Mouse (Mus musculus) embryonic facial prominence, embryonic 14.5 days (tissue): ENCODE data around the gene Tnrc6c. TPM values are rescaled to one million over a fixed set of nuclear protein-coding genes. Genes with fewer than 3 reads are reported as not detected.

Experiments
- ATAC-seq: fragments of 200-750 bp; cut with Nextera tagmentation; 2 replicates; pipeline ENCODE4 v1.8.0; 2017; ENCODE audit warnings: low read depth, moderate number of reproducible peaks, moderate TSS enrichment
- DNase-seq: peaks from one replicate; pipeline ENCODE4 v3.0.0-alpha.2; 2015; ENCODE audit warnings: low spot score
- H3K27ac ChIP-seq: fragments of 300-500 bp; sonication (generic); replicated peaks from 2 replicates; pipeline ENCODE4 v1.5.1; 2014; ENCODE audit warnings: low read depth, mild to moderate bottlenecking, low read length, moderate library complexity
- H3K27me3 ChIP-seq: fragments of 300-500 bp; sonication (generic); replicated peaks from 2 replicates; pipeline ENCODE4 v1.6.1; 2014; ENCODE audit warnings: low read length; ENCODE audit not compliant: control insufficient read depth, insufficient read depth
- H3K36me3 ChIP-seq: fragments of 300-500 bp; sonication (generic); 2 replicates; pipeline ENCODE4 v1.6.1; 2014; ENCODE audit warnings: low read length, mixed read lengths; ENCODE audit not compliant: control insufficient read depth, insufficient read depth
- H3K4me1 ChIP-seq: fragments of 300-500 bp; sonication (generic); 2 replicates; pipeline ENCODE4 v1.6.1; 2014; ENCODE audit warnings: antibody characterized with exemption, low read length; ENCODE audit not compliant: control insufficient read depth, insufficient read depth
- H3K4me2 ChIP-seq: fragments of 300-500 bp; sonication (generic); 2 replicates; pipeline ENCODE4 v1.6.1; 2014; ENCODE audit warnings: low read depth, mild to moderate bottlenecking, low read length, moderate library complexity, mixed read lengths
- H3K4me3 ChIP-seq: fragments of 300-500 bp; sonication (generic); 2 replicates; pipeline ENCODE4 v1.5.1; 2014; ENCODE audit warnings: low read depth, mild to moderate bottlenecking, low read length
- H3K9ac ChIP-seq: fragments of 300-500 bp; sonication (generic); 2 replicates; pipeline ENCODE4 v1.6.1; 2014; ENCODE audit warnings: low read depth, mild to moderate bottlenecking, low read length, moderate library complexity, mixed read lengths
- H3K9me3 ChIP-seq: fragments of 300-500 bp; sonication (generic); 2 replicates; pipeline ENCODE4 v1.6.1; 2016; ENCODE audit warnings: low read length; ENCODE audit not compliant: control insufficient read depth
- WGBS: fragments of 180-500 bp; shearing (Covaris S2); extraction: QIAGEN DNeasy Blood & Tissue Kit; methylation state at CpG from one replicate; pipeline ENCODE4 v1.1.7; 2014; 5-methylcytosine and 5-hydroxymethylcytosine counted together
- polyA plus RNA-seq: library from polyadenylated mRNA; unstranded; fragments of >200 nt; fragmentation: Nextera tagmentation; extraction: Ambion mirVana; gene quantifications from 2 replicates; pipeline ENCODE4 v1.2.1, GENCODE M21; 2014

Tnrc6c gene
- polyA plus RNA-seq, 1 experiment from 2014 or later, result 15.2 TPM

DNA sequence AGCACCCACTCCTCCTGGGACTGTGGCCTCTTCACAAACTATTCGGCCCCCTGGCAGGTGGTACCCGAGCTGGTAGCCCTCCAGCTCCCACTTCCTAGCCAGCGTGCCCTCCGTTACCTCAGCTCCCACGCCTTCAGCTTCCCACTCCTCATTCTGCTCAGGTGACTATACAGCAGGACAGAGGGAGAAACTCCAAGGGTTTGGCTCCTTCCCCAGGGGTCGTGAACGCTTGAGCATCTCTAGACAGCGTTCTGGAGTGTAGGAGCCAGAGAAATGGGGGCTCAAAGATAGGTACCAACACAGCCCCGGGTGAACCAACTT is 137.3 kb downstream of the Tnrc6c start:
- Histone ChIP-seq H3K36me3 (no peaks in the 10 kb centered on the region), H3K4me3 (no peak overlapping the region), H3K4me1 (peaks cover 9% of the 10 kb centered on the region), H3K9ac (no peak overlapping the region), H3K9me3 (no peaks in the 10 kb centered on the region), H3K4me2 (no peak overlapping the region), H3K27ac (no peak overlapping the region), H3K27me3 (no peaks in the 10 kb centered on the region)
- WGBS, result 88% methylated on average over 9 of the region's 9 CpGs
- DNase-seq (no peak), ATAC-seq (no peak)

DNA sequence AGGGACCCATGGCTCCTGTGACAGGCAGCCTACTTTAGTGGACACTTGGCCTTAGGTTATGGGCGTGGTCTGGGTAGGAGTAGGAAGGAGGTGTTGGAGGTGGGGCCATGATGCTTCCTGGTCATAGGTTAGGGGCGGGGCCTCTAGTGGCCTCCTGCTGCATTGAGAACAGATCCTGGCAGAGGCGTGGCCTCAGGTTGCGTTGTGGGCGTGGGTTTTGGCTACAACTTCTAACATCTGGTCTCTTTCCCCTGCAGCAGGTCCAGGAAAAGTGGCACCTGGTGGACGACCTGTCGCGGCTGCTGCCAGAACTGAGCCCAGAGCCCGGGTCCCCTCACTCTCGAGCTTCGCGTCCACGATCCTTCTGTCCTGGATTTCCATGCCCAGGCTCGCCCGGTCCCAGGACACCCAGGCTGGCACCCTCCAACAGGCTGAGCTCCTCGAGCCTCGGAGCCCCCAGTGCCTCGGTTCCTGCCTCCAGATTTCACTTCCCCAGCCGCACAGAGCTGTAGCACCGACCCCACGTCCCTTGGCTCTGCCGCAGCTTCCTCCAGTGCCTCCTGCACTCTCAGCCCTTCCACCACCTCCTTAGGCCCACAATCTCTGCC is 138.3 kb downstream of the Tnrc6c start:
- 3% methylated on average over 22 of the region's 22 CpGs for WGBS
- Histone ChIP-seq H3K9ac (peak overlapping the region; percentile 46; the same call in 1 of the 2 replicates), H3K4me1 (peaks cover 9% of the 10 kb centered on the region), H3K36me3 (no peaks in the 10 kb centered on the region), H3K9me3 (no peaks in the 10 kb centered on the region), H3K4me3 (peak overlapping the region; percentile 16; the same call in 1 of the 2 replicates), H3K27me3 (no peaks in the 10 kb centered on the region), H3K27ac (no peak overlapping the region), H3K4me2 (peak overlapping the region; percentile 49)
- DNase-seq (peak; percentile 66), ATAC-seq (peak; percentile 19; the same call in 1 of the 2 replicates)

DNA sequence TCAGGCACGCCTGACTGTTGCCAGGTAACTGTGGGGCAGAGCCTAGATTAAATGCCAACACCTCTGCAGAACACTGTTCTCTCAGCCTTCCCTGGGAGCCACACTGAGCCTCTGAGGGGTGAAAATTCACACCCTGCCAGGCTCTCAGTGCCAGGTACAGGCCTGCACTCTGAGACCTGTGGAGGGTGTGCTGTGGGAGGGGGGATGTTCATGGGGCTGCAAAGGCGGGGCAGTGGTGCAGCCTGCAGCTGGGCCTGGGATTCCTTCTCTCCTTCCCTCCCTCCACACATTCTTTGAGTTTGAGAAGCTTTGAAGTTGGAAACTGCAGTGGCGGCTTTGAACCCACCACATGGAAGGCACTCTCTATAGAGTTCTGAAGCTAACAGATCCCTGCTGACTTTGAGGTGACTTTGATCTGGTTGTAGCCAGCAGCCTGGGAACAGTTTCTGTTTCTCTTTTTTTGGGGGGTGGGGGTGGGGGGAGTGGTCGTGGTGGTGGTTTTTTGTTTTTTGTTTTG is 140.0 kb downstream of the Tnrc6c start:
- 60% methylated on average over 4 of the region's 4 CpGs for WGBS
- Histone ChIP-seq H3K27me3 (no peaks in the 10 kb centered on the region), H3K4me3 (no peak overlapping the region), H3K9me3 (no peaks in the 10 kb centered on the region), H3K4me2 (no peak overlapping the region), H3K36me3 (no peaks in the 10 kb centered on the region), H3K4me1 (peaks cover 9% of the 10 kb centered on the region), H3K9ac (no peak overlapping the region), H3K27ac (no peak overlapping the region)
- ATAC-seq (no peak), DNase-seq (no peak)

DNA sequence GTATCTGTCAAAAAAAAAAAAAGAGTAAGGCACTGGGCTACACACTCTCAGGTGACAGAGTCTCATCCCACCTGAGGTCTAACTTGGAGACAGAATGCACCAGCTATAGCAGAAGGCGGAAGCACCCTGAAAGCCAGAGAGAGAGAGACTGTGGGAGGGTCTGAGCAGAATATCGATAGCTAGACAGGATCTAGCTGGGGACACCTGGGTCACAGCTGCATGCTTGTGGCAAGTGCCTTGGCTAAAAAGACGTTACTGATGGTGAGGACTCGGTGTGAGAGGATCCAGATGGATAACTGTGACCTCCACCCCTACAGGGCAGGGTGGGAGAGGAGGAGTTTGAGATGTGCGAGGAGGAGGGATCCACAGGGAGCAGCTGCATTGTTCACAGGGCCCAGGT is 142.9 kb downstream of the Tnrc6c start:
- WGBS, result 45% methylated on average over 5 of the region's 5 CpGs
- no peak overlapping the region for H3K9ac ChIP-seq
- H3K4me3 ChIP-seq, result no peak overlapping the region
- H3K4me2 ChIP-seq, result no peak overlapping the region
- no peak for DNase-seq
- H3K27me3 ChIP-seq, result no peaks in the 10 kb centered on the region
- peaks cover 5% of the 10 kb centered on the region for H3K4me1 ChIP-seq
- no peaks in the 10 kb centered on the region for H3K9me3 ChIP-seq
- H3K36me3 ChIP-seq, result no peaks in the 10 kb centered on the region
- no peak overlapping the region for H3K27ac ChIP-seq
- no peak for ATAC-seq

DNA sequence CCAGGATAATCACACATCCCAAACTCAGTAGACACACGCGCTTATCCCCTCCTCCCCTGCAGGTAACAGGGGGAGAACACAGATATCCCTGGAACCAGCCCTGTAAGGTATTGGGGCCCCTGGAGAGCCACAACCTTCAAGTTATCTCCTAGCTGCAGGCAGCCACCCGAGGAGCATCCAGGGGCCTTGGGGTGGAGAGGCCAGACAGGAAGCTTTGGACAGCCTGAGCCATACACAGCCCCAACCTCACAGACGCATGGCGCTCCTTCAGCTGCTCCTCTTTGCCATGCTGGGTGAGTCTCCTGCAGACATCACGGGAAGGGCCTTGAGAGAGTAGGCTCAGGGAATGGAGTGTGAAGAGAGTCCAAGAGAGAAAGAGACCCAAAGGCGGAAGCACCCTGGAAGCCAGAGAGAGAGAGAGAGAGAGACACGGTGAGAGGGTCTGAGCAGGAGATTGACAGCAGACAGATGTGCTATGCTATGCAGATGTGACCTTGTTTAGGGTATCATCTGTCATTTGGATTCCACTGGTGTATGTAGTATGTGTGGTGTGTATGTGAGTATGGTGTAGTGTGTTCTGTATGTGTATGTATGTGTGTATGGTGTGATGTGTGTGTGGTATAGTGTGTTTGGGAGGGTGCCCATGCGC is 143.5 kb downstream of the Tnrc6c start, which contains the start of gene 6030468B19Rik:
6030468B19Rik (plus strand) TSS at position 150 of the 649 bp plus-strand sequence.
- Histone ChIP-seq H3K4me3 (no peak within 1 kb of the TSS), H3K9ac (no peak within 1 kb of the TSS), H3K9me3 (no peaks in the 10 kb centered on the region), H3K4me1 (peaks cover 1% of the 10 kb centered on the region), H3K4me2 (no peak within 1 kb of the TSS), H3K36me3 (no peaks in the 10 kb centered on the region), H3K27ac (no peak within 1 kb of the TSS), H3K27me3 (no peaks in the 10 kb centered on the region)
- WGBS, result 50% methylated on average over 9 of the region's 9 CpGs
- DNase-seq (no peak), ATAC-seq (no peak; the same call in 1 of the 2 replicates)

DNA sequence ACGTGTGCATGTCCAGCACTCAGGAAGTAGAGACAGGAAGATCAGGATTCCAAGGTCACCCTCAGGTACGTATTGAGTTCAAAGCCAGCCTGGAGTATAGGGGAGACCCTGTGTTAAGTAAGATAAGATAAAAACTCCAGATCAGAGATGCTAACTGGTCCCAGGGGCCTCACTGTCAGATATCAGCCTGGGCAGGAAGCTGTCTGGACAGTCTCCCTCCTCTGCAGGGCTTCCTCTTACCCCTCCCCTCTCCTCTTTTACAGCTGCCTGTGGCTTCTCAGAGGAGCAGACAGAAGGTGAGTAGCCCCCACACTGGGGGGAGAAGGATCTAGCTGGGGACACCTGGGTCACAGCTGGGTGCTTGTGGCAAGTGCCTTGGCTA is 144.1 kb downstream of the Tnrc6c start:
- Histone ChIP-seq H3K27ac (no peak overlapping the region), H3K4me2 (no peak overlapping the region), H3K4me1 (no peaks in the 10 kb centered on the region), H3K9ac (no peak overlapping the region), H3K9me3 (no peaks in the 10 kb centered on the region), H3K36me3 (no peaks in the 10 kb centered on the region), H3K27me3 (no peaks in the 10 kb centered on the region), H3K4me3 (no peak overlapping the region)
- DNase-seq (no peak), ATAC-seq (no peak)
- WGBS, result 43% methylated on average over 2 of the region's 2 CpGs

DNA sequence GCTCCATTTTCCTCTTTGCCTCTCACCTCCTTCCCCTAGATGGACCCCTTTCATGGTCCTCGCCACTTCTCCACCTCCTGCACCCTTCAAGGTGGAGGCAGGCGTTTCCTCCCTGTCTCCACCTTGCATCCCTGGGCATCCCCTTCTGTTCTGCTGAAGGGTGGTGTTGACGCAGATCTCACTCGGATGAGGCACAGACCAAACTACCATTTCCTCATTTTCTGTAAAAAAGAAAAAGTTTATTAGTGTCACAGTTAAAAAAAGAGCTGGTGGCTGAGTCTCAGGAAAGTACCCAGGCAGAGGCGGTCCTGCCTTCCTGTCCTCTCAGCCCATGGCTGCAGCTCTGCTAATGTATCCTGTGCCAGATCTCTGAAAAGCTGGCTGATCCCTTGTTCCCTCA is 145.1 kb downstream of the Tnrc6c start:
- Histone ChIP-seq H3K27ac (no peak overlapping the region), H3K27me3 (no peaks in the 10 kb centered on the region), H3K36me3 (no peaks in the 10 kb centered on the region), H3K4me3 (no peak overlapping the region), H3K4me1 (no peaks in the 10 kb centered on the region), H3K4me2 (no peak overlapping the region), H3K9ac (no peak overlapping the region), H3K9me3 (no peaks in the 10 kb centered on the region)
- DNase-seq (no peak), ATAC-seq (no peak)
- WGBS, result 68% methylated on average over 5 of the region's 5 CpGs

DNA sequence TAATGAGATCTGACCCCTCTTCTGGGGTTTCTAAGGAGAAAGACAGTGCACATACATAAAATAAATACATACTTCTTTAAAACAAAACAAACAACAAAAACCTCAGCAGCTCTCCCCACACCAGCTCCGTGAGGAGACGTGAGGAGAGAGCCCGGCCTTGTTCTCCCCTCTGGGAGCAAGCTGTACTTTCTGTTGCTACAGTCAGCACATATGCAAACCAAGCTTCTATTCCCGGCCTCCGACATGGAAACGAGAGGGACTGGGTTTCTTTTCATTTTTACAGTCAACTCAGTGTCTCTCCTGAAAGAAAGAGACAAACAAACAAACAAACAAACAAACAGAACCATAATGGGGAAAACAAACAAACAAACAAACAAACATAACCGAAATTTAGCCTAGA is 145.9 kb downstream of the Tnrc6c start:
- no peaks in the 10 kb centered on the region for H3K9me3 ChIP-seq
- H3K4me3 ChIP-seq, result no peak overlapping the region
- H3K4me1 ChIP-seq, result no peaks in the 10 kb centered on the region
- H3K27me3 ChIP-seq, result no peaks in the 10 kb centered on the region
- DNase-seq (no peak), ATAC-seq (no peak)
- 73% methylated on average over 7 of the region's 7 CpGs for WGBS
- no peak overlapping the region for H3K27ac ChIP-seq
- no peak overlapping the region for H3K9ac ChIP-seq
- H3K4me2 ChIP-seq, result no peak overlapping the region
- H3K36me3 ChIP-seq, result no peaks in the 10 kb centered on the region

DNA sequence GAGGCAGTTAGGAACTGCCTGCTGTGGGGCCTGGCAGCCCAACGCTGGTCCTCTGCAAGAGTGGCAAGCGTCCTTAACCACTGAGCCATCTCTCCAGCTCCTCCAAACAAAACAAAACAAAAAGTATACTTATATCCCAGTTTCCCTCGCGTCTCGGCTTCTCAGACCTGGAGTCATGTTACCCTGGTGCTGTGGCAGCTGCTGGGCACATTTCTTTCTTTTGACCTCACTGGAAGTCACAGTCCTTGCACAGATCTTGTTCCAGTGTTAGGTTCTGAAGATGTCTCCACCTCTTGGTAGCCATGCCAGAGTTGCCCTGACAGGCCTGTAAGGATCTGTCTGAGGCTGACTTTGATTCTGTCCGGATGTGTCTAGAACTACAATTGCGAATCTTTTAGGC is 147.6 kb downstream of the Tnrc6c start:
- no peaks in the 10 kb centered on the region for H3K9me3 ChIP-seq
- H3K36me3 ChIP-seq, result no peaks in the 10 kb centered on the region
- WGBS, result 53% methylated on average over 7 of the region's 7 CpGs
- H3K9ac ChIP-seq, result no peak overlapping the region
- no peak for DNase-seq
- H3K4me2 ChIP-seq, result no peak overlapping the region
- H3K4me1 ChIP-seq, result no peaks in the 10 kb centered on the region
- ATAC-seq, result no peak
- H3K27ac ChIP-seq, result no peak overlapping the region
- H3K27me3 ChIP-seq, result no peaks in the 10 kb centered on the region
- no peak overlapping the region for H3K4me3 ChIP-seq
